Mouse (Mus musculus): Measurements from ENCODE around the gene Sec22c.

Sec22c gene

DNA sequence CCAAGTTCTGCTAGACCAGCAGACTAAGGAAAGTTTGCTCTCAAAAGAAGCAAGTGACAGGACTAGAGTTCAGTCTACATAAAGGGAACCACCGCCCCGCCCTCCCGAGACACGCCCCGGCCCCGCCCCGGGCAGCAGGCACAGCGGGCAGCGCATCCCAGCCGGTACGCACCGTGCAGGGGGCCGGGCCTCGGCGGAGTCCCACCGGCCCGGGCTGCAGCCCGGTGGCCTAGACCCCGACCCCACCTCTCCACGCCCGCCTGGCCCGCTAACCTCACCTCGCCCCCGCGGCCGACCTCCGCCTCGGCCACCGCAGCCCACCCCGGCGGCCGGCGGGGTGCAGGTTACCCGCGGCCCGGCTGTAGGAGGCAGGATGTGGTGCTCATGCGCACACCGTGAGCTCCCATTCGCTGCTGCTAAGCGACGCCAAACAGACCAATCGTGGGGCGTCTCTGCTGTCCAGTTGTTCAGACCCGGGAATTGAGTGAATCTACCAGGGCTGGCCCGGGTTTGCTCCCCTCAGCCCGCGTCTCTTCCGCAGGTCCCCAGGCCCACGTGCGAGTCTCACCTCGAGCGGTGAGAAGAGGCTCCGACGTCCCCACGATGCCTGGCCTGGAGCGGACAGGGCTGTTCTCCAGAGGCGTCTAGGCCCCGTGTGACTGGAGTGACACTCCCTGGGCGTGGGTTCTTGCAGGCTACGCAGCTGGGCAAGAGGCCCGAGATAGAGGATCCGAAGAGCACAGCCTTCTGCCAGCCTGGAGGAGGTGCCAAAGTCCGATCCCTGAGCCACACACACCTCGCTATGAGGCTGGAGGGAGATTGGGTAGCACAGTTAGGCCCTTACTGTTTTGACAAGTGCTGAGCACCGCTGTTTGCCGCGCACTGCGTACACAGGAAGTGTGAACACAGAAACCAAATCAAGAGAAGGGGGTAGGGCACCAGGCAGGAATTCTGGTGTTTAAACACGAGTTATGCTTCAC lies at the start of gene Sec22c:
Gene Sec22c (minus strand): TSS at position 845 of the 980 bp plus-strand sequence.
- DNase-seq (ENCODE audit: extremely low read depth, insufficient read length, low spot score), result peak; percentile 95

DNA sequence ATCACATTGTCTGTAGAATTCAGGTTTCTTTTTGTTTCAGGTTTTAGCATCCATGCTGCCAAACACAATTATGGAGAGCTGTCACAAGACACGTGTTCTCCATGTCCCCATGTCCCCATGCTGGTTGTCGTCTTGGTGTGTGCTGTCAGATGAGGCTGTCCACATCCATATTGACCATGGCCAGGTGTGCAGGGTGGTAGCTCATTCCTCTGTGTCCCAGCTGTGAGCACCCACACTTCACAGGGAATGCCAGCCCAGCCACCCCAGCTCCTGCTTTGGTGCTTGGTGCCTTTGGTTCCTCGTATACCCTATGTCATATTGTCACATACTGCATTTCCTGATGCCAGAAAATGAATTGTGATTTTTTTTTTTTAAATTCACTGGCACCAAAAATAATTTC lies 49.3 kb upstream of the Sec22c start:
- no peak for DNase-seq (ENCODE audit: extremely low read depth, insufficient read length, low spot score)

DNA sequence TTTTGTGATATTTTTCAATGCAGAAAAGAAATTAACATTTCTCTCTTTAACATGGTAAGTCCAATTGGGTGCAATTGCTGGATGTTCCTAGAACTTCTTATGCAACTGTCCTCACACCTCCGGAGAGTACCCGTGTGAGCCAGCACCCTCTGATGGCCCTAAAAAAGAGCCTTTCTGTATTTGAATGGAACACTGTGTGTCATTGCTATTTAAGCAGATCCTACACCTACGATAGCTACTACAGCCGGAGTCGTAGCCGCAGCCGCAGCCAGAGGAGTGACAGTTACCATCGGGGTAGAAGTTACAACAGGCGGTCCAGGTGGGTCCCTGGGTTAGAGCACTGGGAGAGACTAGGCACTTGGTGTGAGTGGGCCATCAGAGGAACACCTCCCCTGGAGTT lies 47.5 kb upstream of the Sec22c start:
- DNase-seq (ENCODE audit: extremely low read depth, insufficient read length, low spot score), result no peak

DNA sequence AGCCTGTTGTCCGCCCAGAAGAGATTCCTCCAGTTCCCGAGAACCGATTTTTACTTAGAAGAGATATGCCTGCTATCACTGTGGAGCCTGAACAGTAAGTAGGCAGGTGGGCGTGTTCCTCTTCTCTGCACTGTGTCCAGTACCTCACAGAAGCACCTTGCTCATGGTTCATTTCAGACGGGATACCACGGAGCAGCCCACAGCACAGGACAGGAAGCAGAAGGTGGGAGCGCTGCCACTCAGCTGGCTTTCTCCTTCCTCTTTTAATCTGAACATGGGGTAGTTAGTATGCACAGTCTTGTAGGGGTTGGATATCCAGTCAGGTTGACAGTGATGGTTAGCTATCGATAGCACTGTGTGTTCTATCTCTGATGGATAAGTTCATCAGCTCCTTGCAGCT lies 38.8 kb upstream of the Sec22c start:
- no peak for DNase-seq (ENCODE audit: extremely low read depth, insufficient read length, low spot score)

GRCm38 (mm10) chr9:121741168-121741567 lies 35.9 kb upstream of the Sec22c start:
- no peak for DNase-seq (ENCODE audit: extremely low read depth, insufficient read length, low spot score)

GRCm38 (mm10) chr9:121740490-121740889 lies 35.2 kb upstream of the Sec22c start:
- no peak for DNase-seq (ENCODE audit: extremely low read depth, insufficient read length, low spot score)

- DNase-seq (ENCODE audit: extremely low read depth, insufficient read length, low spot score), result peak; percentile 70
Measured at GRCm38 (mm10) chr9:121719347-121720331, 14.3 kb upstream of the Sec22c start.

- DNase-seq (ENCODE audit: extremely low read depth, insufficient read length, low spot score), result peak; percentile 99
Measured at GRCm38 (mm10) chr9:121718792-121719318, 13.6 kb upstream of the Sec22c start, which contains the start of gene Nktr. Gene Nktr (plus strand): TSS chr9:121719169.

DNA sequence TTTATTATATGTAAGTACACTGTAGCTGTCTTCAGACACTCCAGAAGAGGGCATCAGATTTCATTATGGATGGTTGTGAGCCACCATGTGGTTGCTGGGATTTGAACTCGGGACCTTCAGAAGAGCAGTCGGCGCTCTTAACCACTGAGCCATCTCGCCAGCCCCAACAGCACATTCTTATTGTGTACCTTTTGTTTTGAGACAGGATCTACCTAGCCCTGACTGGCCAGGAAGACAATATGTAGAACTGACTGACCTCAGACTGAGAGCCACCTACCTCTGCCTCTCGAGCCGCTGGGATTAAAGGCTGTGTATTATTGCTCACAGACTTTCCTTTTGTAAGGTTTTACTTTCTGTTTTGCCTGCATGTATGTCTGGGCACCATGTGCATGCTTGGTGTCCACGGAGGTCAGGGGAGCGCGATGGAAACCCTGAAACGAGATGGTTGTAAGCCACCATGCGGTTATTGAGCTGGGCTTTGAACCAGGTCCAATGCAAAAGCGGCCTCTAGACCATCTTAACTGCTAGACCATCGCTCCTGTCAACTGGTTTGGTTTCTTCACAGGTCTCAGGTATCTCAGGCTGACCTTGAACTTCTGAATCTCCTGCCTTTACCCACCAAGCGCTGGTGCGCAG lies 12.9 kb upstream of the Sec22c start:
- no peak for DNase-seq (ENCODE audit: extremely low read depth, insufficient read length, low spot score)

GRCm38 (mm10) chr9:121717048-121717447 lies 11.8 kb upstream of the Sec22c start:
- no peak for DNase-seq (ENCODE audit: extremely low read depth, insufficient read length, low spot score)

DNA sequence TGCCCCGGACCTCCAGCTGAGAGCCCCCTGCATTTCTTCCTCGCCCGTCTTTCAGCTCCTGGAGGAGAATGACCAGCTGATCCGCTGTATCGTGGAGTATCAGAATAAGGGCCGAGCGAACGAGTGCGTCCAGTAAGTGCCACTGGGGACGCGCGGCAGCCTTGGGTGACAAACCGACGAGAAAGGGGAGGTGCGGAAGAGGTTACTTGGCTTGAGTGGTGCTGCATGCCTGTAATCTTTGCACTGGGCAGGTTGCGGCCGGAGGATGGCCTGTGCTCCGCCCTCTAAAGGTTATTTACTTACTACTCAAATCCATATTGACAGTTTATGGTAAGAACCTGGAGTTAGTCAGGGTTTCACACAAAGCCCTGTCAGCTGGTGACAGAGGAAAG lies 5.3 kb upstream of the Sec22c start:
- DNase-seq (ENCODE audit: extremely low read depth, insufficient read length, low spot score), result no peak

DNA sequence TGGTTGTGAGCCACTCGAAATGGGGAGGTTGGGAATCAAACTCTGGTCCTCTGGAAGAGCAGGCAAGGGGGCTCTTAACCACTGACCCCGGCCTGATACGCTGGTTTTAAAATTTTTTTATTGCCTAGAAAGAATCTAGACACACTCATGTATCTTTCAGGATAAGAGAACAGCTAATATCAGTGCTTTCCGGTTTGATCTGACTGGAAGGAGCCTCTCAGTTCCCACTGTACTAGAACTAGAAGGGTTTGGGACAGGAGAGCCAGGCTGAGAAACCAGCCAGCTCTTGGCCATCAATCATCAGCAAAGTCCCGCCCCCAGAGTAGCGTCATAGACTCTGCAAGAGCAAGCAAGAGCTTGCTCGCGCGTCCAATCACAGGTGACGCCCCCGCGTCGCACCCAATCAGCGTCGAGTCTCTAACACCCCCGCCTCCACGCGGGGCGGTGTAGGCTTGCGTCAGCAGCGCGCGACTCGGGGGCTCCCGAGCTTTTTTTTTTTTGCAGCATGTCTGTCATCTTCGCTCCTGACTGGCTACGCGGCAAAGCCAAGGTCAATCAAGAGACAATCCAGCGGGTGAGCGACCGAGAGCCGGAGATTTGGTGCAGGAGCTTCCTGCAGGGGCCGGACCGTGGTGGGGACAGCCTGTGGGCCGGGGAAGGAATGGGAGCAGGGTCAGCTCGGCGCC lies 4.8 kb upstream of the Sec22c start, which contains the start of gene Ss18l2:
Gene Ss18l2 (plus strand): TSS at position 432 of the 686 bp plus-strand sequence.
- peak; percentile 99 for DNase-seq (ENCODE audit: extremely low read depth, insufficient read length, low spot score)

DNA sequence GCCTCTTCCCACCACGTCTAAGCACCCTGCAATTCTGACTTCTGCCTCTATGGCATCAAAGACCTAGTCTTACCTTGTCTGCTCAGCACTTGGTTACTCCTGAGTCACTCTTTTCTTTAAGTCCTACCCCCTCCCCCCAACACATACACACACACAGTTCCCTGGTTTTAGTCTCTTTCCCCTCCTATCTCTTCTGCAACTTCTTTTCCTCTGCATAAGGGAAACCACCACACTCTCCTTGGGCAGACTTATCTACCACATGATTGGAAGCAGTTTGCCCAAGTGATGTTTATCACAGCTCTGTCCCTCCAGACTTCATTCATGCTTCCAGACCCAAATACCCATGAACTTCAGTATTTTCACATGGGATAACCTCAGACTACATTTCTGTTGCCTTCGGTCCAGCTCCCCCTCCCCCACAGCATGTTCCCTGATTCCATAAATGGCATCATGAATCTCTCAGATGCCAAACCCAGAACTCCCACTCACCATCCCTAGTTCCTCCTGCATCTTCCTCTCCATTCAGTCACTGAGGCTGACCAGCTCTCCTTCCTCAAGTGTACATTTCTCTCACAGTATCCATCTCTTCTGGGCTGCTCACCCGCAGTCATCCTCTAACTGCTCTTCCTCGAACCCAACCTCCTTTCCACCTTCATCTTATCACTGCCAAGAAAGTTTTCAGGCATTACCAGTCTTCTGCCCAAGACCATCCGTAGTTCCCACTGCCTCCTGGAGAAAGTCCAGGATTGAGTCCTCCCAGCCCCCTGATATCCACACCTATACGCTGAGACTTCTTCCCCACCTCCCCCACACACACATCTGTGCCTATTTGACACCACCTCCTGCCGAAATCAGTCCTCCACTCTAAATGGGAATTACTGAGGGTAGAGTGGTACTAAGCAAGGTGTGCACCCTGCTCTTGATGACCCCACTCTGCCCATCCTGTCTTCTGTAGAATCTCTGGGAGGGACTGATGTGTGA lies 3.5 kb upstream of the Sec22c start:
- no peak for DNase-seq (ENCODE audit: extremely low read depth, insufficient read length, low spot score)

DNA sequence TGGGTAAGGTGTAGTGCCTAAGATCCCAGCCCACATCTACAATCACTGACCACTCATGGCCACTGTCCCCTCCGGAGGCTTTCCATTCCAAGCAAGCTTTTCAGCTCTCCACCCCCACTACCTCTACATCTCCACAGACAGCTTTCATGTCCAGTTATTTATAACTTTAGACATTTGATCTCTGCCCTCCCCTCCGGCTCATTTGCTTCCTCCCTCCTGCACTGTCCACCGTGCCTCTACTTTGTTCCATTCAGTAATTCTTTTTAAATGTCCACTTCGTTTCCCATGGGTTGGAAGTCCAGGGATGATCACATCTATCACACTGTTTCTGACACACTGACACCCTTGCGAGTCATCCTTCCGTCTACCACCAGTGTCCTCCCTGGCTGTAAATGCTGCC lies 2.5 kb upstream of the Sec22c start:
- DNase-seq (ENCODE audit: extremely low read depth, insufficient read length, low spot score), result no peak

GRCm38 (mm10) chr9:121706029-121706675 lies 862 bp upstream of the Sec22c start:
- no peak for DNase-seq (ENCODE audit: extremely low read depth, insufficient read length, low spot score)

DNA sequence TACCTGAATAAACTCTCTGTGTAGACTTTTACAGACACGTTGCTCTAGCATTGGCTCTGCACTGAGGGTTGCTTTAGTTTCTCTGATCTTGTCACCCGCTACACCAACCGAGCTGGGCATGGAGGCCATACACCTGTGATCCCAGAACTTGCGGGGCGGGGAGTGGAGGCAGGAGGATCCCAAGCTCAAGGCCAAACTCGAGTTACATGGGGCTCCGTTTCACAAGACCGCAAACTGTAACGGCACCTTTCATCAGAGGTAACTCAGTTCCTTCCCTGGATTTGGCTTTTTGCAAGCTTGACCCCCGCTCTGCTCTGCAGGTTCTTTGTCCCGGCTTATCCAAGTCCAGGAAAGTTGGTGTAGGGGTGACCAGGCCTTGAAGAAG lies 1.0 kb downstream of the Sec22c start:
- no peak for DNase-seq (ENCODE audit: extremely low read depth, insufficient read length, low spot score)

DNA sequence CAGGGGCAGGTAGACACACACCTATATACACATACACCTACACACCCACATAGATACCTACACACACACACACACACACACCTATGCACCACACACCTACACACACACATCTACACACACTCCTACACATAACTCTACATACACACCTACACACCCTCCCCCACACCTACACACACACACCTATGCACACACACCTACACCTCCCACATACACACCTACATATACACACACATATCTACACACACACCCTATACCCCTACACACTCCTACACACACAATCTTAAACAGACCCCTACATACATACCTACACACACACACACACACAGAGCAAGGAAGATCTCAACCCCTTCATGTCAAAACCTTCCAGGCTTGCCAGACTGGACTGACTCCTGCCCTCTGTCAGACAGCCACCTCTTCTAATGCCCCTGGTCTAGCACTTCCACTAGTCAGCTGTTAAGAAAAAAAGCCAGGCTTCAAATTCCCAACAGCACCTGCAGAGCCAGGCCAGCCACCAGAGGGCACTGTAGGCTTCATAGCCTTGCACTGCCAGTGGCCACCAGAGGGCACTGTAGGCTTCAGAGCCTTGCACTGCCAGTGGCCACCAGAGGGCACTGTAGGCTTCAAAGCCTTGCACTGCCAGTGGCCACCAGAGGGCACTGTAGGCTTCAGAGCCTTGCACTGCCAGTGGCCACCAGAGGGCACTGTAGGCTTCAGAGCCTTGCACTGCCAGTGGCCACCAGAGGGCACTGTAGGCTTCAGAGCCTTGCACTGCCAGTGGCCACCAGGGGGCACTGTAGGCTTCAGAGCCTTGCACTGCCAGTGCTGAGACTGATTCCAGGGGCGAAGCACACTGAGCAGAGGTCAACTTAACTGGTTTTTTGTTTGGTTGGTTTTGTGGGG lies 7.9 kb downstream of the Sec22c start:
- DNase-seq (ENCODE audit: extremely low read depth, insufficient read length, low spot score), result peak; percentile 37

Measured in 3134 (cell line).